Mouse (Mus musculus): ENCODE data around the gene Sptbn1. TPM values are rescaled to one million over a fixed set of nuclear protein-coding genes. Genes with fewer than 3 reads are reported as not detected.

Gene Sptbn1
- polyA plus RNA-seq, 1 experiment: 28.0 TPM

DNA sequence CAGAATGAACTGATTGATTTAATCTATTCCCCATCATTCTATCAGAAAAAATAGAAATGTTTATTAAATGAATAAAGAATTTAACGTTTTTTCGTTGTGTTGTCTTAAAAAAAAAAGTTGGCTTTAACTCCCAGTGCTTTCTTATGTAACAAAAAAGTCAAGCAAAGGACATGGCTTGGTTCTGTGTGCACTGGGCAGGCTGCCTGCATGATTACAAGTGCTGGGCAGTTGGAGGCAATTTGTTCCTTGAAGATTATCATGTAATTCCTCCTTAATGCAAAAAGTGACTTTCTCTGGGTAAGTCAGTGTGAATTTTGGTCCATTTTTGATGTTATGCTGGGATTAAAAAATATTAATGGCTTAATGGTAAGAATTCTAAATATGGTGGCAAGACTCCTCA, 15.7 kb upstream of the Sptbn1 start:
- DNase-seq (ENCODE audit: low read depth in 1 of 2, low spot score in 2 of 2): no peak
- 61% methylated on average over 2 of the region's 2 CpGs for WGBS
- H3K27ac ChIP-seq (ENCODE audit: insufficient read depth, low read length): no peak overlapping the region
- H3K4me3 ChIP-seq (ENCODE audit: extremely low read depth, insufficient read depth, insufficient read length): no peak overlapping the region
- no peaks in the 10 kb centered on the region for H3K4me1 ChIP-seq (ENCODE audit: control insufficient read depth, insufficient read depth, insufficient read length)
- TF ChIP-seq POLR2A (IDR thresholded peaks at IDR 0.05; ENCODE audit: low read depth, low read length) (no peak), CTCF (IDR thresholded peaks at IDR 0.05; ENCODE audit: extremely low read depth, insufficient read depth, insufficient read length, insufficient replicate concordance) (no peak)
- no peaks in the 10 kb centered on the region for H3K36me3 ChIP-seq (ENCODE audit: control insufficient read depth, insufficient read depth, low read length)
- H3K27me3 ChIP-seq (ENCODE audit: control insufficient read depth, insufficient read depth, low read length): no peaks in the 10 kb centered on the region

DNA sequence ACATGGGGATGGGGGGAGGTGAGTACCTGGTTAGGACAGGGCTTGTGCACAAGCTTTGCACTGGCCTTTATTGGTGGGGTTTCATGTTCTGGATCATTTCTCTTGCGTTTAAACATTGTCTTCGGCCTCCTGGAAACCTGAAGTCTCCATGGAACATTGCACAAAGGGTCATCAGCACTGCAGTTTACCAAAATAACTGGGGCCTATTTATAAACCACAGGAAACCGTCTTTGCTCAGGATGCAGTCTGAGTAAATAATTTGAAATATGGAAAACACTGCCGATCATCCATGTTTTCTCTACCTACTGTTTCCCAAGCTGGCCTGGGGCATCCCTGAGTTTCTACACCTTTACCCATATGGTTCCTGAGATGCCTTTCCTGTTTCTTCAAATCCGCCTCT, 13.1 kb upstream of the Sptbn1 start:
- Histone ChIP-seq H3K4me3 (ENCODE audit: extremely low read depth, insufficient read depth, insufficient read length) (no peak overlapping the region), H3K36me3 (ENCODE audit: control insufficient read depth, insufficient read depth, low read length) (no peaks in the 10 kb centered on the region), H3K27me3 (ENCODE audit: control insufficient read depth, insufficient read depth, low read length) (no peaks in the 10 kb centered on the region), H3K27ac (ENCODE audit: insufficient read depth, low read length) (no peak overlapping the region), H3K4me1 (ENCODE audit: control insufficient read depth, insufficient read depth, insufficient read length) (no peaks in the 10 kb centered on the region)
- WGBS: 65% methylated on average over 5 of the region's 5 CpGs
- no peak for DNase-seq (ENCODE audit: low read depth in 1 of 2, low spot score in 2 of 2)
- TF ChIP-seq POLR2A (IDR thresholded peaks at IDR 0.05; ENCODE audit: low read depth, low read length) (no peak), CTCF (IDR thresholded peaks at IDR 0.05; ENCODE audit: extremely low read depth, insufficient read depth, insufficient read length, insufficient replicate concordance) (no peak)

DNA sequence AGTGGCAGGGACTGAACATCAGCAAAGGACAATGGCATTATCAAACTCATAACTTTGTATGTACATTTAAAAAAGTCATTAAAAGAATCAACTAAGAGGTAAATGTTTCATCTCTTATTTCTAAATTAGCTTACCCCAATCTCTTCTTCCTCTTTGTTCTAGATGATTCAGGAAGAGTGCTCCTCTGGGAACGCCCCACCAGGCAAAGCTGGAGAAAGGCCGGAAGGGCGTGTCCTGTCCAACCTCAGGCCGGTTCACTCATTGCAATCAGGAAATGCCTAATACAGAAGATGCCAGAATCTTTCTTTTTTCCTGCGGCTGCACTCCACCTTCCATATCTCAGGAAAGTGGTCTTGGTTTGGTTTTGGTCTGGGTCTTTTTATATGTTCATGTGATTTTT, 11.3 kb upstream of the Sptbn1 start:
- no peaks in the 10 kb centered on the region for H3K27me3 ChIP-seq (ENCODE audit: control insufficient read depth, insufficient read depth, low read length)
- TF ChIP-seq CTCF (IDR thresholded peaks at IDR 0.05; ENCODE audit: extremely low read depth, insufficient read depth, insufficient read length, insufficient replicate concordance): no peak
- TF ChIP-seq POLR2A (IDR thresholded peaks at IDR 0.05; ENCODE audit: low read depth, low read length): no peak
- 69% methylated on average over 5 of the region's 5 CpGs for WGBS
- no peak overlapping the region for H3K4me3 ChIP-seq (ENCODE audit: extremely low read depth, insufficient read depth, insufficient read length)
- no peaks in the 10 kb centered on the region for H3K36me3 ChIP-seq (ENCODE audit: control insufficient read depth, insufficient read depth, low read length)
- no peaks in the 10 kb centered on the region for H3K4me1 ChIP-seq (ENCODE audit: control insufficient read depth, insufficient read depth, insufficient read length)
- no peak for DNase-seq (ENCODE audit: low read depth in 1 of 2, low spot score in 2 of 2)
- H3K27ac ChIP-seq (ENCODE audit: insufficient read depth, low read length): no peak overlapping the region

DNA sequence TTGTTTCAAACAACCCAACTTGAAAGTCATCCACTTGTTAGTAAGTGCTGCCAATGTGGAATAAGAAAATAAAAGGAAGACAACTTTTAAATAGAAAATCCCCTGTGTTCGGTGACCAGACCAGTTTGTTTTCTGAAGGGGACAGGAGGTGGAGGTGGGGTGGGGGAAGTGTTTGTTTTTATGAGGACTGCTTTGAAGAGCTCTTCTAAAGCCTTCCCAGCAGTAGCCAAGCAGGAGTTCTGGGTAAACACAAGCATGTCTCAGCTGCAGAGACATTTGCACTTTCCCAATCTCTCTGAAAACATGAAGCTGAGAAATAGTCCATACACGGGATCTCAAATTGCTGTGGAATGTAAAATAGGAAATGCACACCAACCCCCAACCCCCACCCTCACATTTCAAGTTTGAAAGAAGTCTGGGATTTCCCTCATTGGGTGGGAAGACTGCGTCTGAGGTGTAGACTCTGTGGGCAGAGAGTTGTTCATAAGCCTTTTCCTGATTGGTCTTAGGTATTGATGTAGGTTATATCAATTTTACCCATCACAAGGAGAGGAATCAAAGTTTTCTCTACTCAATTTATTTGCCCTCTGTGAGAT, 7.6 kb upstream of the Sptbn1 start:
- Histone ChIP-seq H3K4me3 (ENCODE audit: extremely low read depth, insufficient read depth, insufficient read length) (no peak overlapping the region), H3K27ac (ENCODE audit: insufficient read depth, low read length) (no peak overlapping the region), H3K36me3 (ENCODE audit: control insufficient read depth, insufficient read depth, low read length) (no peaks in the 10 kb centered on the region), H3K27me3 (ENCODE audit: control insufficient read depth, insufficient read depth, low read length) (no peaks in the 10 kb centered on the region), H3K4me1 (ENCODE audit: control insufficient read depth, insufficient read depth, insufficient read length) (no peaks in the 10 kb centered on the region)
- DNase-seq (ENCODE audit: low read depth in 1 of 2, low spot score in 2 of 2): no peak
- no peak for TF ChIP-seq CTCF (IDR thresholded peaks at IDR 0.05; ENCODE audit: extremely low read depth, insufficient read depth, insufficient read length, insufficient replicate concordance)
- TF ChIP-seq POLR2A (IDR thresholded peaks at IDR 0.05; ENCODE audit: low read depth, low read length): no peak
- WGBS: 61% methylated on average over 3 of the region's 3 CpGs

DNA sequence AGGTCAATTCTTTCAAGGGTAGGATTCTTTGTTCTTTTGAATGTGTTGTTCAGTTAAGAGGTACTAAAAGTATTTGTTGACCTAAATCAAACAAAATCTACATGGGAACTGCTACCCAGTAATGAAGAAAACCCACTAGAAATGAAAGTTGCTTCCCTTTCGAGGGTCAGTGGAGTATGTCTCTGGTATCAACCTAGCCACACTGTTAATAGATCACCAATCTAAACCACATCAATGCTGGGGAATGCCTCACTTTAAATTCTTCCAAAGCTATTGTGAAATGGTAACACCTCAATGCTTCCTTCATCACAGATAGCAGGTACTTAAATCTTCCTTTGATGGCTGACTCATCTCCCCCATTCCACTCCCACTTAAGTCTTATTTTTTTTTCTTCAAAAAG, 1.5 kb upstream of the Sptbn1 start:
- no peak for TF ChIP-seq CTCF (IDR thresholded peaks at IDR 0.05; ENCODE audit: extremely low read depth, insufficient read depth, insufficient read length, insufficient replicate concordance)
- Histone ChIP-seq H3K4me1 (ENCODE audit: control insufficient read depth, insufficient read depth, insufficient read length) (peaks cover 9% of the 10 kb centered on the region; the same call in 1 of the 2 replicates), H3K27ac (ENCODE audit: insufficient read depth, low read length) (no peak overlapping the region), H3K27me3 (ENCODE audit: control insufficient read depth, insufficient read depth, low read length) (peaks cover 20% of the 10 kb centered on the region), H3K36me3 (ENCODE audit: control insufficient read depth, insufficient read depth, low read length) (no peaks in the 10 kb centered on the region), H3K4me3 (ENCODE audit: extremely low read depth, insufficient read depth, insufficient read length) (no peak overlapping the region)
- no peak for DNase-seq (ENCODE audit: low read depth in 1 of 2, low spot score in 2 of 2)
- 36% methylated on average over 1 of the region's 1 CpGs for WGBS

DNA sequence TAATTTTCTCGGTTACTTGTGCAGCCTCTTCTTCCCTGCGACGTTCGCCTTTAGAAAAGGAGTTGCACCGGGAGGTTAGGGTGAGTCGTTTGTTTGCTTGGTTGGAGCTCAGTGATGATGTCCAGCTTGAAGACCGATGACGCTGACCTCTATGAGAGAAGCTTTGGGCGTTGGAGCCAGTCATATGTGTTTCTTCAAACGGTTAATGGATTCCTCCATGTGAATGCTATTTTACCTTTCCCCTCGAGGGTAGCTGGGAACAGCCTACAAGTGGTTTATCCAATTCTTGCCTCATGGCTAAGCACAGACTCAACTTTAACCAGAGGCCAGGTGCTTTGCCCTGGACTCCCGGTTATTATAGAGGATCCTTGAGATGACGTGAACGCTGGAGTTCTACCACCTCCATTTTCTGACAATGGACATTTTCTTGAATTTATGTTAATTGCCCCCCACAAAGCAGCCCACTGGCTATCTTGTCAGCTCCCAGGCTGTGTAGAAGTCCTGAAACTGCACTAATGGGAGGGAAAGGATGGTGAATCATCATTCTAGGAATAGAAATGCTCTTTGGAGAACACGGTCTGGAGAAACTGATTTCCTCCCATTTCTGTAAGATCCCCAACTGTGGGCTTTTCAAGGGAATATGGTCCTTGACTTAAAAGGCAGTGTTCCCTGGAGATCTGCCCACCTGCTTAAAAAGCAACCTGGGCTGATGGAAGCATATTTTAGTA, 837 bp upstream of the Sptbn1 start:
- Histone ChIP-seq H3K36me3 (ENCODE audit: control insufficient read depth, insufficient read depth, low read length) (no peaks in the 10 kb centered on the region), H3K4me3 (ENCODE audit: extremely low read depth, insufficient read depth, insufficient read length) (peak overlapping the region; percentile 59; the same call in 1 of the 2 replicates), H3K27ac (ENCODE audit: insufficient read depth, low read length) (no peak overlapping the region), H3K27me3 (ENCODE audit: control insufficient read depth, insufficient read depth, low read length) (peaks cover 20% of the 10 kb centered on the region), H3K4me1 (ENCODE audit: control insufficient read depth, insufficient read depth, insufficient read length) (peaks cover 9% of the 10 kb centered on the region; the same call in 1 of the 2 replicates)
- TF ChIP-seq CTCF (IDR thresholded peaks at IDR 0.05; ENCODE audit: extremely low read depth, insufficient read depth, insufficient read length, insufficient replicate concordance) (no peak), POLR2A (IDR thresholded peaks at IDR 0.05; ENCODE audit: low read depth, low read length) (no peak)
- WGBS: 9% methylated on average over 15 of the region's 15 CpGs
- DNase-seq (ENCODE audit: low read depth in 1 of 2, low spot score in 2 of 2): no peak

Data from spleen, adult 2 months (tissue).